Mouse (Mus musculus) limb, embryonic 11.5 days (tissue): ENCODE data around the gene Lats2. TPM values are rescaled to one million over a fixed set of nuclear protein-coding genes. Genes with fewer than 3 reads are reported as not detected.
A peak's percentile ranks its signal among the peaks of the same experiment; 100 is the strongest.
"Not testable (repeated sequence)": the region's sequence is repeated elsewhere in the genome, so short reads cannot be mapped to it uniquely, and the experiment has no call there.

ENCODE experiments used
- ATAC-seq: fragments of 200-750 bp; cut with Nextera tagmentation; 2 replicates; pipeline ENCODE4 v1.8.0; 2017; ENCODE audit warnings: low read depth; ENCODE audit not compliant: insufficient number of reproducible peaks, low FRiP score, low TSS enrichment
- DNase-seq: peaks from one replicate; pipeline ENCODE4 v3.0.0-alpha.2; 2015; ENCODE audit warnings: low spot score
- H3K27ac ChIP-seq: fragments of 300-500 bp; sonication (generic); replicated peaks from 2 replicates; pipeline ENCODE4 v1.5.1; 2014; ENCODE audit warnings: low read depth, mild to moderate bottlenecking, low read length
- H3K27me3 ChIP-seq: fragments of 300-500 bp; sonication (generic); 2 replicates; pipeline ENCODE4 v1.6.1; 2014; ENCODE audit warnings: mild to moderate bottlenecking, low read length, mixed read lengths; ENCODE audit not compliant: control insufficient read depth, insufficient read depth
- H3K36me3 ChIP-seq: fragments of 300-500 bp; sonication (generic); 2 replicates; pipeline ENCODE4 v1.6.1; 2014; ENCODE audit warnings: mild to moderate bottlenecking, low read length, moderate library complexity, mixed read lengths; ENCODE audit not compliant: control insufficient read depth, insufficient read depth
- H3K4me1 ChIP-seq: fragments of 300-500 bp; sonication (generic); 2 replicates; pipeline ENCODE4 v1.6.1; 2014; ENCODE audit warnings: low read length, mixed read lengths; ENCODE audit not compliant: control insufficient read depth, insufficient read depth
- H3K4me2 ChIP-seq: fragments of 300-500 bp; sonication (generic); 2 replicates; pipeline ENCODE4 v1.6.1; 2014; ENCODE audit warnings: low read depth, mild to moderate bottlenecking, moderate library complexity; ENCODE audit not compliant: severe bottlenecking
- H3K4me3 ChIP-seq: fragments of 300-500 bp; sonication (generic); 2 replicates; pipeline ENCODE4 v1.5.1; 2014; ENCODE audit warnings: low read depth, low read length
- H3K9ac ChIP-seq: fragments of 300-500 bp; sonication (generic); 2 replicates; pipeline ENCODE4 v1.6.1; 2014; ENCODE audit warnings: mild to moderate bottlenecking, low read length
- H3K9me3 ChIP-seq: fragments of 300-500 bp; sonication (generic); 2 replicates; pipeline ENCODE4 v1.6.1; 2016; ENCODE audit warnings: low read length; ENCODE audit not compliant: control insufficient read depth
- WGBS: fragments of 180-500 bp; shearing (Covaris S2); extraction: QIAGEN DNeasy Blood & Tissue Kit; methylation state at CpG from one replicate; pipeline ENCODE4 v1.1.7; 2014; 5-methylcytosine and 5-hydroxymethylcytosine counted together
- microRNA-seq: library from miRNA; unstranded; fragments of <30 nt; microRNA quantifications from one replicate; pipeline ENCODE4, GENCODE M21; 2016
- polyA plus RNA-seq: library from polyadenylated mRNA; unstranded; fragments of >200 nt; fragmentation: Nextera tagmentation; extraction: Ambion mirVana; gene quantifications from 2 replicates; pipeline ENCODE4 v1.2.1, GENCODE M21; 2014

The Lats2 gene
- polyA plus RNA-seq, 1 experiment from 2014 or later: 19.4 TPM

DNA sequence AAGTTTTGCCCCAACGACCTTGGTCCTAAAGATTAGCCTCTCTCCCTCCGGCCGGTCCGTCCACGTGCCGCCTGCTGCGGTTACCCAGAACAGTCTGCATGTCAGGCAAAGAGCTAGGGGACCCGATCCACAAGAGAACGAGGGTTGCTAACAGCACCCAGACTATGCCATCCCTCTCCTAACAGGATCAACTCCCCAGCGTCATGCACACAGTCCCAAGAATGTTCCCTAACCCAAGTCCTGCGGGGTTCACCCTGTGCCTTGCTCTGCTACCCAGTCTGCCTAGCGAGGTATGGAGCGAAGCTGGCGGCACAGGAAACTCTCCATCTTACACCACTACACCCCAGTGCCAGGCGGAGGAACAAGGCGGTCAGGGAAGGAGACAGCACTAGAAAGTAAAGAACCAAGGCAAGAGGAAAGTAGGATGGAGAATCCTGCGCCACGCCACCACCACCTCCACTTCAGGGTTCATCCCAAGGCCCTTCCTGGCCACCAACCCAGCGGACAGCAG is 93.8 kb downstream of the Lats2 start:
- ATAC-seq (peak; percentile 67; the same call in 1 of the 2 replicates), DNase-seq (no peak)
- under 1% methylated on average over 19 of the region's 19 CpGs for WGBS
- Histone ChIP-seq H3K9ac (peak overlapping the region; percentile 94), H3K36me3 (no peaks in the 10 kb centered on the region), H3K4me2 (peak overlapping the region; percentile 77), H3K9me3 (no peaks in the 10 kb centered on the region), H3K4me1 (peaks cover 8% of the 10 kb centered on the region; the same call in 1 of the 2 replicates), H3K27ac (peak overlapping the region; percentile 93), H3K4me3 (peak overlapping the region; percentile 88), H3K27me3 (no peaks in the 10 kb centered on the region)

GRCm38 (mm10) chr14:57663630-57664029 is 94.6 kb downstream of the Lats2 start:
- Histone ChIP-seq H3K36me3 (no peaks in the 10 kb centered on the region), H3K9ac (no peak overlapping the region; the same call in 1 of the 2 replicates), H3K4me3 (peak overlapping the region; percentile 88), H3K27ac (no peak overlapping the region), H3K4me1 (peaks cover 8% of the 10 kb centered on the region; the same call in 1 of the 2 replicates), H3K27me3 (no peaks in the 10 kb centered on the region), H3K9me3 (no peaks in the 10 kb centered on the region), H3K4me2 (peak overlapping the region; percentile 77)
- no peak for ATAC-seq
- no peak for DNase-seq
- 30% methylated on average over 1 of the region's 1 CpGs for WGBS

DNA sequence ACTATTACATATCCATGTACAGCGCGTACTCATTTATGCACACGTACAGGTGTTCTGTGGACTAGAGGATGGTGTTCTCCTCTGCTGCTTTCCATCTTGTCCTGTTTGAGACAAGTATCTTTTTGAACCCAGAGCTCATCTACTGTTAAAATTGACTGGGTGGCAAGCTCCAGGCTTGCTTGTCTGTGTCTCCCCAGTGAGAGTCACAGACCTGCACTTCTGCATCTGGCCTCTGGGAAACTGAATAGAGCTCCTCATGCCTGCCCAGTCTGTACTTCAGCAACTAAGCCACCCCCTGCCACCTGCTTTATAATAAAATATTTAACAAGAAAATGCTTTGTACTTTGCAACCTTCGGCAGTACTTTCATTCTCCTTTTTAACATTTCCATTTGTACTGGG is 99.9 kb downstream of the Lats2 start:
- H3K27me3 ChIP-seq: no peaks in the 10 kb centered on the region
- H3K9ac ChIP-seq: no peak overlapping the region
- H3K4me3 ChIP-seq: no peak overlapping the region
- WGBS: 96% methylated on average over 4 of the region's 4 CpGs
- no peaks in the 10 kb centered on the region for H3K9me3 ChIP-seq
- no peak overlapping the region for H3K4me2 ChIP-seq
- H3K36me3 ChIP-seq: no peaks in the 10 kb centered on the region; the same call in 1 of the 2 replicates
- DNase-seq (no peak), ATAC-seq (no peak)
- no peak overlapping the region for H3K27ac ChIP-seq
- no peaks in the 10 kb centered on the region for H3K4me1 ChIP-seq

DNA sequence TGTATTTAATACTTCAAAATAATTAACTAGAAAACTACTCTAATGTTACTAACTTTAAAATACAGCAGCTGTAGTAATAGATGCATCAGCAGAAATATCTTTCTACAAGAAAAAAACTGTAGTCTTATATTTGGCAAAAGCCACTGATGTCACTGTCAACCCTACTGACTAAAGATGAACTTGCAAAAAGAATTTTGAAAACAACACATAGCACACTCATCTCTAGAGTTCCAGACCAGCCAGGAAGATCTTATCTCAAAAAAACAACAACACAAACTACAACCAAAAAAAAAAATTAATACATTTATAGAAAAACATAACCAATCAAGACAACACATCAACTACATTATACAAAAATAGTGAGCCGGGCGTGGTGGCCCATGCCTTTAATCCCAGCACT is 100.7 kb downstream of the Lats2 start:
- no peaks in the 10 kb centered on the region for H3K27me3 ChIP-seq
- no peak for DNase-seq
- ATAC-seq: no peak
- WGBS: 96% methylated on average over 2 of the region's 2 CpGs
- no peaks in the 10 kb centered on the region for H3K9me3 ChIP-seq
- H3K27ac ChIP-seq: no peak overlapping the region
- no peaks in the 10 kb centered on the region; the same call in 1 of the 2 replicates for H3K36me3 ChIP-seq
- no peak overlapping the region for H3K4me3 ChIP-seq
- no peaks in the 10 kb centered on the region for H3K4me1 ChIP-seq
- no peak overlapping the region for H3K9ac ChIP-seq
- no peak overlapping the region for H3K4me2 ChIP-seq

GRCm38 (mm10) chr14:57656519-57656918 is 101.7 kb downstream of the Lats2 start:
- not testable (repeated sequence) for ATAC-seq, H3K4me1 ChIP-seq, DNase-seq, H3K9me3 ChIP-seq, H3K9ac ChIP-seq, H3K4me3 ChIP-seq, H3K27me3 ChIP-seq, H3K36me3 ChIP-seq, H3K4me2 ChIP-seq, H3K27ac ChIP-seq
- 94% methylated on average over 3 of the region's 3 CpGs for WGBS

DNA sequence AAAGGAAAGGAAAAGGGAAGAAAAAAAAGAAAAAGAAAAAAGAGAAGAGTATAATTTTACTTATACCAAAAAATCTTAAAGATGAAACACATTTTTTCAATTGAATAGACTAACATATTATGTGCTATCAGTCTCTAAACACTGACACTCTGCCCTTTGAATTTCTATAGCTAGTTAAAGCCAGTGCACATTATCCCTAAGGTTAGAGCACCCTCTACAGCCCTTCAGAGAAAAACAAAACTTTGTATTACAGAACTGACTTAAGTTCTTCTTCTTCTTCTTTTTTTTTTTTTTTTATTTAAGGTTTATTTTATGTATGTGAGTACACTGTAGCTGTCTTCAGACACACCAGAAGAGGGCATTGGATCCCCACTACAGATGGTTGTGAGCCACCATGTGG is 108.7 kb downstream of the Lats2 start:
- Histone ChIP-seq H3K9ac (no peak overlapping the region), H3K27me3 (no peaks in the 10 kb centered on the region), H3K9me3 (no peaks in the 10 kb centered on the region), H3K27ac (no peak overlapping the region), H3K4me3 (no peak overlapping the region), H3K36me3 (no peaks in the 10 kb centered on the region), H3K4me2 (no peak overlapping the region), H3K4me1 (no peaks in the 10 kb centered on the region)
- DNase-seq: no peak
- no peak for ATAC-seq

- 86% methylated on average over 4 of the region's 4 CpGs for WGBS
- DNase-seq (no peak), ATAC-seq (no peak)
- Histone ChIP-seq H3K4me3 (no peak overlapping the region), H3K9ac (no peak overlapping the region), H3K27me3 (no peaks in the 10 kb centered on the region), H3K4me1 (no peaks in the 10 kb centered on the region), H3K4me2 (no peak overlapping the region), H3K27ac (no peak overlapping the region), H3K36me3 (no peaks in the 10 kb centered on the region), H3K9me3 (no peaks in the 10 kb centered on the region)
These were observed 112.0 kb downstream of the Lats2 start for GRCm38 (mm10) chr14:57646155-57646554.

Small RNAs within 50 kb of the gene (microRNA-seq; reads per million reads assigned to microRNA genes)
- 0.92 reads per million for gene Mir3077

Other genes starting within 250 kb of the Lats2 start
- gene Il17d, start 233.6 kb downstream of the Lats2 start, polyA plus RNA-seq: 1.1 and 1.3 TPM in 2 replicates
- 106 and 108 TPM in 2 replicates for gene Eef1akmt1, start 186.8 kb downstream of the Lats2 start, polyA plus RNA-seq
- gene Xpo4, start 93.0 kb downstream of the Lats2 start, polyA plus RNA-seq: 36.7 and 42.1 TPM in 2 replicates
- gene Gm49361, start 12.3 kb downstream of the Lats2 start, polyA plus RNA-seq: not detected in 2 replicates
- 26.7 and 30.1 TPM in 2 replicates for gene Sap18, start 39.8 kb upstream of the Lats2 start, polyA plus RNA-seq
- 59.1 and 61.0 TPM in 2 replicates for gene Ska3, start 67.8 kb upstream of the Lats2 start, polyA plus RNA-seq
- 124 and 125 TPM in 2 replicates for gene Mrpl57, start 67.8 kb upstream of the Lats2 start, polyA plus RNA-seq
- gene Zdhhc20, start 131.9 kb upstream of the Lats2 start, polyA plus RNA-seq: 61.6 and 63.5 TPM in 2 replicates
- 53.8 and 59.8 TPM in 2 replicates for gene Micu2, start 240.9 kb upstream of the Lats2 start, polyA plus RNA-seq